Mouse (Mus musculus) frontal cortex, postnatal 36 days (tissue): Measurements from ENCODE around the gene Krtap5-4.
"Not testable (repeated sequence)": the region's sequence is repeated elsewhere in the genome, so short reads cannot be mapped to it uniquely, and the experiment has no call there.

ENCODE experiments used
- DNase-seq, 2 experiments: peaks; one replicate each; pipeline ENCODE4 v3.0.0; 2022; ENCODE audit warnings: low spot score in 2 of 2

Krtap5-4 gene

GRCm38 (mm10) chr7:142303249-142303648 lies at the start of gene Krtap5-4:
Gene Krtap5-4 (plus strand): TSS chr7:142303549.
- no peak for DNase-seq

GRCm38 (mm10) chr7:142255517-142255916 lies 47.8 kb upstream of the Krtap5-4 start:
- DNase-seq, result peak; percentile 27 to 41

GRCm38 (mm10) chr7:142258254-142258653 lies 45.1 kb upstream of the Krtap5-4 start, which contains the start of gene Gm2431:
Gene Gm2431 (minus strand): TSS chr7:142258354.
- not testable (repeated sequence) for DNase-seq

- DNase-seq, result not testable (repeated sequence)
Measured at GRCm38 (mm10) chr7:142274263-142274662, 29.1 kb upstream of the Krtap5-4 start, which contains the start of gene Gm4559. Gene Gm4559 (minus strand): TSS chr7:142274363.

- peak; percentile 49 to 63 for DNase-seq
Measured at GRCm38 (mm10) chr7:142278183-142278582, 25.2 kb upstream of the Krtap5-4 start.

- not testable (repeated sequence) for DNase-seq
Measured at GRCm38 (mm10) chr7:142279291-142279690, 24.1 kb upstream of the Krtap5-4 start.

GRCm38 (mm10) chr7:142282847-142283246 lies 20.5 kb upstream of the Krtap5-4 start:
- not testable (repeated sequence) for DNase-seq

- DNase-seq, result peak; percentile 23 to 35
Measured at GRCm38 (mm10) chr7:142284023-142284591, 19.2 kb upstream of the Krtap5-4 start.

- peak; percentile 91 to 93 for DNase-seq
Measured at GRCm38 (mm10) chr7:142284615-142285080, 18.7 kb upstream of the Krtap5-4 start.

- peak; percentile 6 to 24 for DNase-seq
Measured at GRCm38 (mm10) chr7:142285130-142285835, 18.1 kb upstream of the Krtap5-4 start.

- not testable (repeated sequence) for DNase-seq
Measured at GRCm38 (mm10) chr7:142285910-142286612, 17.3 kb upstream of the Krtap5-4 start.

GRCm38 (mm10) chr7:142293851-142294250 lies 9.5 kb upstream of the Krtap5-4 start:
- peak in 1 of 2 experiments; percentile 13 for DNase-seq

GRCm38 (mm10) chr7:142295418-142295817 lies 7.9 kb upstream of the Krtap5-4 start:
- DNase-seq, result no peak

GRCm38 (mm10) chr7:142296108-142296507 lies 7.2 kb upstream of the Krtap5-4 start:
- not testable (repeated sequence) for DNase-seq

GRCm38 (mm10) chr7:142297018-142297417 lies 6.3 kb upstream of the Krtap5-4 start, which contains the start of gene Krtap5-1:
Gene Krtap5-1 (minus strand): TSS chr7:142297118.
- not testable (repeated sequence) for DNase-seq

GRCm38 (mm10) chr7:142303929-142304328 lies 580 bp downstream of the Krtap5-4 start:
- not testable (repeated sequence) for DNase-seq

- DNase-seq, result no peak
Measured at GRCm38 (mm10) chr7:142314600-142315285, 11.4 kb downstream of the Krtap5-4 start.

- DNase-seq, result peak; percentile 19 to 51
Measured at GRCm38 (mm10) chr7:142316558-142316957, 13.2 kb downstream of the Krtap5-4 start.

- no peak for DNase-seq
Measured at GRCm38 (mm10) chr7:142317216-142317615, 13.9 kb downstream of the Krtap5-4 start.

GRCm38 (mm10) chr7:142319124-142319523 lies 15.8 kb downstream of the Krtap5-4 start:
- DNase-seq, result no peak

GRCm38 (mm10) chr7:142320906-142321305 lies 17.6 kb downstream of the Krtap5-4 start:
- DNase-seq, result no peak
